Mouse (Mus musculus) spleen, postnatal 14 days (tissue): Measurements from ENCODE around the gene Trak1.
"Not testable (repeated sequence)": the region's sequence is repeated elsewhere in the genome, so short reads cannot be mapped to it uniquely, and the experiment has no call there.

Experiments used
- DNase-seq, 2 experiments: peaks; one replicate each; pipeline ENCODE4 v3.0.0; 2021 to 2022; ENCODE audit warnings: low spot score in 2 of 2

The Trak1 gene

DNA sequence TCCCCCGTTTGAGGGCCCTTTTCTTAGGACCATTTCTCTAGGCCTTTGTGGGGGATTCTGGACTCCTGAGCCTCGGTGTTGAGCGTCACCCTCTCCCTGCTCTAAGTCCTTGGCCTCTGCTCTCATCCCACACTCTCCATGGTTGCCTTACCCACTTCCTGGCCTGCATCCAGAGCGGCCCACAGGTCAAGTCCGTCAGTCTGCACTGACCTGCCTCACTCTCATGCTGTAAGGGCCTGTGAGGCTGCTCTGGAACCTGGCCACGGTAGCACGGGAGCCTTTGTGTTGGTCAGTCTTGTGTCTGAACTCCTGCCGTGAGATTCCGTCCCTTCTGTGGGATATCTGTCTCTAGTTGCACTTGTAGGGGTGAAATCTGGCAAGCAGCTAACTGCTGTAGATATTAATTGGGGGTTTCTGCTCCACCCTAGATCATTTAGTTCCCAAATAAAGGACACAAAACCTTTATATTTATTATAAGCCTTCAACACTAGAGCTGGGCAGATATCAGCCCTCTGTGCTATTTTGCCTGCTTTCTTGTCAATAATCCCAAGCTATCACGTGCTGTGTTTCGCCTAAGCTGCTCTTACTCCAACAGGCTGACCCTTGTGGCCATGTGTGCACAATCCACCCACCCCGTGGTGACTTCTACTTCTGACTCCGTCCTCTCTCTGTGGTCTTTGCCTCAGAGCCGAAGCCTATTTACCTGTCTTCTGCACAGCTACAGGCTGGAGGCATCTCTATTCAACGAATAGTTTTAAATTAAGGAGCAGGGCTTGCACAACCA is 136.6 kb downstream of the Trak1 start:
- no peak for DNase-seq

GRCm38 (mm10) chr9:121435332-121435956 is 138.1 kb downstream of the Trak1 start:
- DNase-seq = no peak

- no peak for DNase-seq
Measured at GRCm38 (mm10) chr9:121436501-121436900, 139.2 kb downstream of the Trak1 start.

GRCm38 (mm10) chr9:121442145-121442544 is 144.8 kb downstream of the Trak1 start:
- no peak for DNase-seq

DNA sequence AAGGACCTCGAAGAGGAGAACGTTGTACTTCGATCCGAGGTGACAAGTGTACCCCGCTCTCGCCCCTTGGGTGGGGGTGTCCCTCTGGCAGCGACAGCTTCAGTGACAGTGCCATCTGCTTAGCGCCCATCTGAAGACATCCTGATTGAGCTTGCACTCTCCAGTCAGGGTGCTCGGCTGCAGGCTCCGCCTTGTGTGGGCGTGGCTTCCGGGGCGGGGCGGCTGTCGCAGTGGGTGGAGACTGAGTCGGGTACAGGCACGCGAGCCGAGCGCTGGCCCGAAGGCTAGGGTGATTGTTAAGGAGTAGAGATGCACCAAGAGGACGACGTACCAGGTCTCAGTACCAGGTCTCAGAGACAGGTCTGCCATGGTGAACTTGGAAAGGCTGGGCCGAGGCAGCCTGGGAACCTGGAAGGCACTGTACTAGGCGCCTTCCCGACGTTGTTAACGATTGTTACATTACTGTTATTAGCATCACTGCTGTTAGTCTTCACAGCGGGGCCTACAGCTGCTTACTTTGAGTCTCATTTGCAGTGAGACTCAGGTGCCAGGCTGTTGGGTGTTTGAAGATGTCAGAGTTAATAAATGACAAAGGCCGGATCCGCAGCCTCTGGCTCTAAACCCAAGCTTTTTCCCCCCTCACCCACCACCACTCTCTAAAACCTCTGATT is 146.5 kb downstream of the Trak1 start:
- no peak for DNase-seq

- DNase-seq = no peak
Measured at GRCm38 (mm10) chr9:121444367-121444707, 147.0 kb downstream of the Trak1 start.

- peak; percentile 39 to 52 for DNase-seq
Measured at GRCm38 (mm10) chr9:121445364-121445763, 148.1 kb downstream of the Trak1 start.

DNA sequence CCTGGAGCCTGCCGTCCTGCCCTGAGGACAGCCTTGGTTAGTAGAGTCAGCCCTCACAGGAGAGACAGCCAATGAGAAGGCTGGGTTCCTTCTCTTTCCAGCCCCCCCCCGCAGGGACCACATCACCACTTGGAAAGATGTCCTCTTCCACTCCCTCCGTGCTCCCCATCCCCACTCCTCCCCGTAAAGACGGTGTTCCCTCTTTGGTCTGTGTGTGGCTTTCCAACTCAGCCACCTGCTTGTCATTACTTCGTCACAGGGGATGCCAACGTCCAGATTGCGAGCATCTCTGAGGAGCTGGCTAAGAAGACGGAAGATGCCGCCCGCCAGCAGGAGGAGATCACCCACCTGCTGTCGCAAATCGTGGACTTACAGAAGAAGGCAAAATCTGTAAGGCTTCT is 149.1 kb downstream of the Trak1 start:
- no peak for DNase-seq

GRCm38 (mm10) chr9:121452342-121452942 is 155.1 kb downstream of the Trak1 start:
- DNase-seq = not testable (repeated sequence)

DNA sequence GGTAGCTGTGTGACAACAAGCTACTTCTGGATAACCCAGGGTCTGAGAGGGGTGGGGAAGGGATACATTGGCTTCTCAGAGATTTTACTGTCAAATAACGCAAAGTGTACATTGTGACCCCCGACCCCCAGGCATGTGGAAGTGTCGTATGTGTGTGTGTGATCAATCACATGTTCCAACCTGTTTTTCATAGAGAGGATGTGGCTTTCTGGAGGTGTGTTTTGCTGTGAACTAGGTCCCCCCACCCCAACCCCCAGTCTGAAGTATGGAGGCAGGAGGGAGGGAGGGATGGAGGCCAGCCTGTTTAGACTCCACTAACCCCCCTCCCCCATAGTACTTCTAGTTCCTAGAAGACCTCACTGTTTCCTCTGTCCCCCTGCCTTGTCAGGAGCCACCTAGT is 157.6 kb downstream of the Trak1 start:
- no peak for DNase-seq

DNA sequence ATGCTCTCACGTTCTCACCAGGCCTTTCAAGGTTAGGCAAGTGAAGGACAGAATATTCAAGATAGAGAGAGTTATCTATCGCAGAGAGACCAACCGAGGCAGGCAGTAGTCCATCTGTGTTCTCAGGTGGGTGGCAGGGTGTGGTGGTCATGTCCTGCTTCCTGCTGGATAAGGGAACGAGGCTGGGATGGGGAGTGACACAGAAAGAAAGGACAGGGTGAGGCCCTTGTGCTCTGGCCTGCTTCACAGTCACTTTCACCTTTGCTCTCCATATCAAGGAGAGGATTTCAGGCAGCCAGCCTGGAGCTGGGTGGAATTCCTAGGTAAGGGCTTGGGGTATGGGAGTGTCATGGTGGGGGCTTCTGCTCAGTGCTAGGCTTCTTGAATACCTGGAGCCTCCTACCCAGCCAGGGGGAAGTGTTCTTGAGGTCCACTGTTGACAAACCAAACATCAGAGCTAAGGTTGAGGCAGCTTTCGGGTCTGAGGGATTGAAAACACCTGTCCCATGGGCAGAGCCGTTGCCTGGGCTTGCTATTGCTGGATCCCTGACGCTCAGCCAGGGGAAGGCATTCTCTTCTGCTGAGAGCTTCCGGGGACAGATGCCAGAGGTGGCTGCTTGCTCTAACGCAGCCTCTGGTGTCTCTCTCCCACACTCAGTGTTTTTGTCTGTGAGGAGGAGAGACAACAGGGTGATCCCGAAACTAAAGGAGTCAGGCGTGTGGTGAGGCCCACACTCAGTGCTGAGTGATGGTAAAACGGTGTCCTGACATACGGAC is 159.6 kb downstream of the Trak1 start:
- DNase-seq = no peak

GRCm38 (mm10) chr9:121458466-121458865 is 161.2 kb downstream of the Trak1 start:
- peak; percentile 23 to 46 for DNase-seq

GRCm38 (mm10) chr9:121459950-121460349 is 162.6 kb downstream of the Trak1 start:
- DNase-seq = no peak

- DNase-seq = no peak
Measured at GRCm38 (mm10) chr9:121460527-121460926, 163.2 kb downstream of the Trak1 start.

- no peak for DNase-seq
Measured at GRCm38 (mm10) chr9:121467460-121467859, 170.2 kb downstream of the Trak1 start.

DNA sequence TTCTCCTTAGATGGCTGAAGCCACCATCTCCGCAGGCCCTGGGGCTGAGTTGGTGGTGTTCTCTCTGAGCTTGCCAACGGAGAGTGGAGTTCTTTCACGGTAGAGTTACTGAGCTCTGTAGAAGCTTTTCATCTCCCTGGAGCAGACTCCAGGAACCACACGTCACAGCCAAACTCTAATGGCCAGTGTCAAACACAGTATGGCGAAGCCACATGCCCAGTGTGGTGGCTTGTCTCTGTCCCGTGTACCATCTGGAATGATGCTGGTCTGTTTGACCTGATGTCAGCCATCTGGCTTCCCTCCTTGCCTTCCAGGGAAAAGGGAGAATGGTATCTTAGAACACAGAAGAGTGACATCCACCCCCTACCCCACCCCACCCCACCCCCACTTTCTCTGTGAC is 172.4 kb downstream of the Trak1 start:
- no peak for DNase-seq

DNA sequence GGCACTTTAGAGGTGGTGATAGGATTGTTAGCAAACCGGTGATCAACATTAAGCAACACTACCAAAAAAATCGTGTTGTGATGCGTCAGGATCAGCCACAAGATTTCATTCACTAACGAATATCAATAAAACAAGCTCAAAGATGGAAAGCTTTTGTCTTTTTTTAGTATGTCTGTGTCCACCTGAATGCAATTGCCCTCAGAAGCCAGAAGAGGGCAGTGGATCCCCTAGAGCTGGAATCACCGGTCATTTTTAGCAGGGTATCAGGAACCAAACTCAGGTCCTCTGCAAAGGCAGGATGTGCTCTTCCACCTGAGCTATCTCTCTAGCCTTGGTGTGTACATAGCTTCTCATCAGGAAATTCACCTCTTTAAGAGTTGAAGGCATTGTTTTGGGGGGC is 177.5 kb downstream of the Trak1 start:
- no peak for DNase-seq

DNA sequence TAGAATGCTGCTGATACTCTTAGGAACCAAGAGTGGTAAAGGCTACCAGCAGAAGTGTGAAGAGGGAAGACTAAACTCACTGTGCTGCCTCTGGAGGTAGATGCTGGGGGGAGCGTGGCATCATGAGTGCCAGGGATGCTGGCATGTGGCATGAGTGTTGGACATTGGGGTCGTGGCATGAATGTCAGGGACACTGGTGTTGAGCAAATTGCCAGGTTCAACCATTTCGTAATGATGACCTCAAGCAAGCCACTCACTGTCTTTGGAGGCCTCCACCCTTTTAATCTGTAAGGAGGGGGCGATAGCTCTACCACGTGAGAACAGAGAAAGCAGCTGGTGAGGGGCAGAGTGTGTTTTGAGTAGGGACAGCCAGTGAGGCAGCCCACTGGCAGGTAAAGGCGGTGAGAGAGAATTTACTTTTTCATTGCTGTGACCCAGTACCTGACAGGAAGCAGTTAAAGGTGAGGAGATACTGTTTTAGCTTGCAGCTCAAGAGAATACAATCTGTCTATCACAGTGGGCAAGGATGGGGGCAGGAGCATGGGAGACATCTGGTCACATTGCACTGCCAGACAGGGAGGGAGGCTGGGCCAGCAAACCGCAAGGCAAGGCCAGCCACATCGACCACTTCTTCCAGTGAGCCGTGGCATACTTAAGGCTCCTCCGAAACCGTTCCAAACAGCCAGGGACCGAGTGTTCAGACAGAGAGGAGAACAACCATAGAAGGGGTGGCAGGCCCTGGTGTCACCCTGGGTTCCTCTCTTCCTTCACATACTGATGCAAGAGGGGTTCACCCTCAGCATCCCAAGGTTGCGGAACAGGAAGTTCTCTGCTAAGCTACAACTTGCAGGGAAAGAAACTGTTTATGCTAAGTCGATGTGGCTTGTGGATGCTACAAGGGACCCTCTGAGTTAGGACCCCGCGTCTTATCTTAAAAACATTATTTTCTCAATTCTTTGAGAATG is 178.5 kb downstream of the Trak1 start:
- no peak for DNase-seq

- peak in 1 of 2 experiments; percentile 55 for DNase-seq
Measured at GRCm38 (mm10) chr9:121477305-121477911, 180.1 kb downstream of the Trak1 start.

DNA sequence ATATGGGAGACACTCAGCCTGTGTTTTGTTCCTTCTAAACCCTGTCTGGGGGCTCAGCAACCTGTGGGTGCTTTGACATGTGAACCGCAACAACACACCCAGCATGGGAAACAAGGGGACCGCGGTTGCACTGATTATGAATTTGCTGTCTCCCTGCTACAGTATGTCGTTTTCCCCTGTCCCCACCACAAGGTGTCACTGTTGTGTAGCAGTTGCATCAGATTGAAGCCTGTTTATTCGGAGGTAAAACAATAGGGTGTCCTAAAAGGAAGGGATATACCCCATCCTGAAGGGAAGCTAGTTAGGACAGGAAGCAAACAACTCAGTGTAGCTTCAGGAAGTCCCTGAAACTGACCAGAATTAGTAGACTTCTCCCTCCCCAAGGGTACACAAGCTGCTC is 182.2 kb downstream of the Trak1 start:
- peak in 1 of 2 experiments; percentile 35 for DNase-seq
